Mouse (Mus musculus) hindbrain, postnatal 0 days (tissue): ENCODE measurements around the gene Pik3ip1. TPM values are rescaled to one million over a fixed set of nuclear protein-coding genes. Genes with fewer than 3 reads are reported as not detected.
A peak's percentile ranks its signal among the peaks of the same experiment; 100 is the strongest.

Experiments
- ATAC-seq: fragments of 200-750 bp; cut with Nextera tagmentation; 2 replicates; pipeline ENCODE4 v1.8.0; 2017; ENCODE audit warnings: mild to moderate bottlenecking, moderate TSS enrichment, moderate library complexity
- DNase-seq: peaks from one replicate; pipeline ENCODE4 v3.0.0-alpha.2; 2015; ENCODE audit warnings: low spot score
- H3K27ac ChIP-seq: fragments of 300-500 bp; sonication (generic); 2 replicates; pipeline ENCODE4 v1.5.1; 2014; ENCODE audit warnings: mild to moderate bottlenecking
- H3K27me3 ChIP-seq: fragments of 300-500 bp; sonication (generic); 2 replicates; pipeline ENCODE4 v1.6.1; 2014; ENCODE audit warnings: low read length, mixed read lengths; ENCODE audit not compliant: insufficient read depth
- H3K36me3 ChIP-seq: fragments of 300-500 bp; sonication (generic); 2 replicates; pipeline ENCODE4 v1.6.1; 2014; ENCODE audit warnings: low read length, mixed read lengths; ENCODE audit not compliant: insufficient read depth
- H3K4me1 ChIP-seq: fragments of 300-500 bp; sonication (generic); 2 replicates; pipeline ENCODE4 v1.6.1; 2014; ENCODE audit warnings: antibody characterized with exemption, low read length, mixed read lengths; ENCODE audit not compliant: insufficient read depth
- H3K4me2 ChIP-seq: fragments of 300-500 bp; sonication (generic); 2 replicates; pipeline ENCODE4 v1.6.1; 2014; ENCODE audit warnings: low read depth, mild to moderate bottlenecking, low read length, moderate library complexity, mixed read lengths
- H3K4me3 ChIP-seq: fragments of 300-500 bp; sonication (generic); 2 replicates; pipeline ENCODE4 v1.5.1; 2014; ENCODE audit warnings: low read length
- H3K9ac ChIP-seq: fragments of 300-500 bp; sonication (generic); replicated peaks from 2 replicates; pipeline ENCODE4 v1.6.1; 2014; ENCODE audit warnings: mild to moderate bottlenecking, low read length, moderate library complexity, mixed read lengths
- H3K9me3 ChIP-seq: fragments of 300-500 bp; sonication (generic); 2 replicates; pipeline ENCODE4 v1.6.1; 2016; ENCODE audit warnings: low read length, mixed read lengths
- CTCF ChIP-seq: IDR thresholded peaks from 2 replicates; pipeline ENCODE4 v1.5.1; 2016; ENCODE audit warnings: antibody characterized with exemption, control low read depth, low read depth
- WGBS: fragments of 180-500 bp; shearing (Covaris S2); extraction: QIAGEN DNeasy Blood & Tissue Kit; methylation state at CpG from one replicate; pipeline ENCODE4 v1.1.7; 2014; 5-methylcytosine and 5-hydroxymethylcytosine counted together
- polyA plus RNA-seq: library from polyadenylated mRNA; unstranded; fragments of >200 nt; fragmentation: Nextera tagmentation; extraction: Ambion mirVana; gene quantifications from 2 replicates; pipeline ENCODE4 v1.2.1, GENCODE M21; 2015
- total RNA-seq: library from RNA; depleted of rRNA; stranded (reverse); fragments of >200 nt; gene quantifications from 2 replicates; pipeline ENCODE4 v1.2.3, GENCODE M21; 2014

Pik3ip1 gene
- total and polyA plus RNA-seq, 2 experiments from 2014 or later: 40.9 to 45.4 TPM

- DNase-seq (no peak), ATAC-seq (no peak)
- no peaks in the 10 kb centered on the region for H3K4me1 ChIP-seq
- no peak overlapping the region for H3K9ac ChIP-seq
- H3K36me3 ChIP-seq: peaks cover 16% of the 10 kb centered on the region
- no peak overlapping the region for H3K4me2 ChIP-seq
- TF ChIP-seq CTCF: no peak
- no peak overlapping the region for H3K4me3 ChIP-seq
- H3K9me3 ChIP-seq: no peaks in the 10 kb centered on the region
- H3K27me3 ChIP-seq: no peaks in the 10 kb centered on the region
- WGBS: 86% methylated on average over 3 of the region's 3 CpGs
- H3K27ac ChIP-seq: no peak overlapping the region
Observed at GRCm38 (mm10) chr11:3362854-3363253, 32.7 kb downstream of the Pik3ip1 start.

- H3K27me3 ChIP-seq: no peaks in the 10 kb centered on the region
- peaks cover 8% of the 10 kb centered on the region for H3K4me1 ChIP-seq
- no peaks in the 10 kb centered on the region for H3K36me3 ChIP-seq
- no peak overlapping the region for H3K27ac ChIP-seq
- no peak overlapping the region for H3K4me3 ChIP-seq
- H3K9ac ChIP-seq: no peak overlapping the region
- no peak for TF ChIP-seq CTCF
- H3K9me3 ChIP-seq: no peaks in the 10 kb centered on the region
- ATAC-seq: no peak
- H3K4me2 ChIP-seq: no peak overlapping the region
- no peak for DNase-seq
- 76% methylated on average over 7 of the region's 7 CpGs for WGBS
Observed at GRCm38 (mm10) chr11:3366411-3366810, 36.2 kb downstream of the Pik3ip1 start.

GRCm38 (mm10) chr11:3368983-3369382 lies 38.8 kb downstream of the Pik3ip1 start:
- no peak overlapping the region for H3K27ac ChIP-seq
- DNase-seq: no peak
- H3K9ac ChIP-seq: no peak overlapping the region
- ATAC-seq: no peak
- 60% methylated on average over 7 of the region's 7 CpGs for WGBS
- no peaks in the 10 kb centered on the region for H3K36me3 ChIP-seq
- H3K9me3 ChIP-seq: no peaks in the 10 kb centered on the region
- no peak overlapping the region for H3K4me3 ChIP-seq
- no peak for TF ChIP-seq CTCF
- H3K27me3 ChIP-seq: no peaks in the 10 kb centered on the region
- peaks cover 16% of the 10 kb centered on the region for H3K4me1 ChIP-seq
- H3K4me2 ChIP-seq: peak overlapping the region; percentile 87

- no peak for DNase-seq
- no peak for ATAC-seq
- no peaks in the 10 kb centered on the region for H3K27me3 ChIP-seq
- whole genome bisulfite sequencing: 67% methylated on average over 5 of the region's 5 CpGs
- H3K36me3 ChIP-seq: no peaks in the 10 kb centered on the region
- no peaks in the 10 kb centered on the region for H3K9me3 ChIP-seq
- H3K9ac ChIP-seq: peak overlapping the region; percentile 71; the same call in 1 of the 2 replicates
- H3K4me1 ChIP-seq: peaks cover 21% of the 10 kb centered on the region
- no peak overlapping the region for H3K4me3 ChIP-seq
- no peak for TF ChIP-seq CTCF
- no peak overlapping the region for H3K27ac ChIP-seq
- H3K4me2 ChIP-seq: peak overlapping the region; percentile 87
Observed at GRCm38 (mm10) chr11:3369449-3369848, 39.2 kb downstream of the Pik3ip1 start.

- Histone ChIP-seq H3K27ac (peak overlapping the region; percentile 87; the same call in 1 of the 2 replicates), H3K36me3 (no peaks in the 10 kb centered on the region), H3K9me3 (no peaks in the 10 kb centered on the region), H3K27me3 (no peaks in the 10 kb centered on the region), H3K4me3 (peak overlapping the region; percentile 62), H3K4me1 (peaks cover 21% of the 10 kb centered on the region), H3K4me2 (peak overlapping the region; percentile 87), H3K9ac (peak overlapping the region; percentile 71)
- WGBS: 71% methylated on average over 2 of the region's 2 CpGs
- DNase-seq (no peak), ATAC-seq (no peak)
- TF ChIP-seq CTCF: no peak
Observed at GRCm38 (mm10) chr11:3370162-3370561, 40.0 kb downstream of the Pik3ip1 start.

GRCm38 (mm10) chr11:3370928-3371598 lies 40.9 kb downstream of the Pik3ip1 start:
- 2% methylated on average over 27 of the region's 27 CpGs for WGBS

GRCm38 (mm10) chr11:3371599-3372295 lies 41.5 kb downstream of the Pik3ip1 start:
- H3K9ac ChIP-seq: peak overlapping the region; percentile 71; the same call in 1 of the 2 replicates

More at GRCm38 (mm10) chr11:3370928-3371598, 40.9 kb downstream of the Pik3ip1 start:
- peak overlapping the region; percentile 87 for H3K27ac ChIP-seq
- H3K9me3 ChIP-seq: no peaks in the 10 kb centered on the region
- TF ChIP-seq CTCF: no peak
- H3K4me1 ChIP-seq: peaks cover 21% of the 10 kb centered on the region
- DNase-seq (peak; percentile 94), ATAC-seq (peak; percentile 96)
- peak overlapping the region; percentile 87 for H3K4me2 ChIP-seq
- H3K4me3 ChIP-seq: peak overlapping the region; percentile 62
- H3K36me3 ChIP-seq: no peaks in the 10 kb centered on the region
- no peaks in the 10 kb centered on the region for H3K27me3 ChIP-seq
- peak overlapping the region; percentile 71 for H3K9ac ChIP-seq

More at GRCm38 (mm10) chr11:3371599-3372295, 41.5 kb downstream of the Pik3ip1 start:
- WGBS: 22% methylated on average over 7 of the region's 7 CpGs
- H3K9me3 ChIP-seq: no peaks in the 10 kb centered on the region
- H3K4me2 ChIP-seq: peak overlapping the region; percentile 87
- no peak for DNase-seq
- H3K36me3 ChIP-seq: no peaks in the 10 kb centered on the region
- ATAC-seq: peak; percentile 38; the same call in 1 of the 2 replicates
- peak; percentile 20; the same call in 1 of the 2 replicates for TF ChIP-seq CTCF
- H3K4me1 ChIP-seq: peaks cover 21% of the 10 kb centered on the region
- peak overlapping the region; percentile 87 for H3K27ac ChIP-seq
- no peaks in the 10 kb centered on the region for H3K27me3 ChIP-seq
- H3K4me3 ChIP-seq: peak overlapping the region; percentile 62
